ENCODE assay signal across 12 mouse cellular contexts in the genomic region with DNA sequence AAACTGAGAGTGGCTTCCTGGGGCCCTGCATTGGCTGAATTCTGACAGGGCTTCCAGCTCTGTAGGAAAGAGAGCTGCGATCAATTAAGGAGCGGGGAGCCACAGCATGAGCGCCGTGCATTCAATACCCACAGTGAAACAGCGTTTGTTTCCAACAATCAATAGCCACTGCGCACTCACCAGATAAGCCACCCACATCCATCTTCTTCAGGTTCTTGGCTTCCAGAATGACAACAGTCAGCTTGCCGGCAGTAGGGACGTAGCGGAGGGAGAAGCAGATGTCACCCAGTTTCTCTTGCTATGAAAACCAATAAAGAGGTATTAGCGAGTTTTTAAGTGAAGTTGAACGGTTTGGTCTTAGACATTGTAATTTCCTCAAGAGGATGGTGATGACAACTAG.
DNase-seq lines count a peak whose midpoint lies in the region; ATAC-seq lines count a peak whose summit lies in the region.
"Had no signal": no experiment of that assay in that cellular context is flagged by ENCODE, and none has a peak within 500 bp of the region (broad histone marks: within the 10 kb centered on the region; RNA-seq: fewer than 3 reads in every experiment).

No protein-coding gene starts in this region.

- H3K36me3 ChIP-seq in heart, embryonic 11.5 days (ENCODE audit: control insufficient read depth, insufficient read depth, low read length): no peaks in the 10 kb centered on the region
- H3K36me3 ChIP-seq in embryonic facial prominence, embryonic 12.5 days: no peaks in the 10 kb centered on the region
- H3K36me3 ChIP-seq in hindbrain, embryonic 14.5 days (replicated peaks; ENCODE audit: control insufficient read depth, insufficient read depth): no peaks in the 10 kb centered on the region

- WGBS in heart, embryonic 11.5 days (ENCODE audit: insufficient replicate concordance): 33% methylated on average over 11 of the region's 11 CpGs
- 30% methylated on average over 11 of the region's 11 CpGs for WGBS in embryonic facial prominence, embryonic 12.5 days
- WGBS in hindbrain, embryonic 14.5 days: 11% methylated on average over 11 of the region's 11 CpGs

- ATAC-seq in heart, embryonic 11.5 days (replicated peaks; ENCODE audit: insufficient number of reproducible peaks, low FRiP score, low TSS enrichment): no peak
- no peak for ATAC-seq in embryonic facial prominence, embryonic 12.5 days (ENCODE audit: insufficient number of reproducible peaks, insufficient read depth, low FRiP score, low TSS enrichment)
- ATAC-seq in hindbrain, embryonic 14.5 days (ENCODE audit: low FRiP score): no peak

- no peaks in the 10 kb centered on the region for H3K27me3 ChIP-seq in heart, embryonic 11.5 days (ENCODE audit: control insufficient read depth, insufficient read depth, low read length)
- no peaks in the 10 kb centered on the region for H3K27me3 ChIP-seq in embryonic facial prominence, embryonic 12.5 days
- no peaks in the 10 kb centered on the region for H3K27me3 ChIP-seq in hindbrain, embryonic 14.5 days (ENCODE audit: control insufficient read depth, insufficient read depth, low read length)

- intact Hi-C loops in heart, postnatal 36 days (cut with DNase I): no loop called here
- intact Hi-C loops in left cerebral cortex, postnatal 10 days (cut with DNase I): no loop called here

- H3K9me3 ChIP-seq in heart, embryonic 11.5 days (replicated peaks; ENCODE audit: control insufficient read depth, low read length): no peaks in the 10 kb centered on the region
- no peaks in the 10 kb centered on the region for H3K9me3 ChIP-seq in embryonic facial prominence, embryonic 12.5 days
- H3K9me3 ChIP-seq in hindbrain, embryonic 14.5 days (ENCODE audit: control insufficient read depth, low read length): no peaks in the 10 kb centered on the region

- H3K4me3 ChIP-seq in heart, embryonic 11.5 days (ENCODE audit: low read depth, low read length): no peak overlapping the region
- H3K4me3 ChIP-seq in embryonic facial prominence, embryonic 12.5 days: no peak overlapping the region
- H3K4me3 ChIP-seq in hindbrain, embryonic 14.5 days (replicated peaks; ENCODE audit: low read length): no peak overlapping the region
- H3K4me3 ChIP-seq: gastrocnemius, adult 2 months had no signal

- no peak overlapping the region for H3K27ac ChIP-seq in heart, embryonic 11.5 days (ENCODE audit: low read depth, low read length)
- H3K27ac ChIP-seq in embryonic facial prominence, embryonic 12.5 days: no peak overlapping the region
- H3K27ac ChIP-seq in hindbrain, embryonic 14.5 days: no peak overlapping the region
- H3K27ac ChIP-seq: gastrocnemius, adult 2 months had no signal

- peaks cover 5% of the 10 kb centered on the region; the same call in 1 of the 2 replicates for H3K4me1 ChIP-seq in heart, embryonic 11.5 days (ENCODE audit: control insufficient read depth, insufficient read depth, low read length)
- H3K4me1 ChIP-seq in embryonic facial prominence, embryonic 12.5 days: no peaks in the 10 kb centered on the region; the same call in 1 of the 2 replicates
- peaks cover 16% of the 10 kb centered on the region for H3K4me1 ChIP-seq in hindbrain, embryonic 14.5 days (replicated peaks; ENCODE audit: control insufficient read depth, insufficient read depth, low read length)

- no peak overlapping the region for H3K9ac ChIP-seq in heart, embryonic 11.5 days (ENCODE audit: low read depth, low read length)
- no peak overlapping the region for H3K9ac ChIP-seq in embryonic facial prominence, embryonic 12.5 days
- no peak overlapping the region for H3K9ac ChIP-seq in hindbrain, embryonic 14.5 days

- DNase-seq in heart, postnatal 36 days: no peak
- DNase-seq in brain, adult 2 months (ENCODE audit: low read depth, low spot score): peak; percentile 67
- peak; percentile 30 for DNase-seq in hindbrain, embryonic 14.5 days (ENCODE audit: low spot score)
- no peak for DNase-seq in adipocyte (ENCODE audit: low spot score)
- DNase-seq in spleen, postnatal 14 days (ENCODE audit: low spot score in 2 of 2): no peak
- DNase-seq in left cerebral cortex, postnatal 10 days (ENCODE audit: extremely low spot score in 1 of 2, low spot score in 2 of 2): no peak
- DNase-seq: gastrocnemius, adult 2 months; heart, postnatal 4 days; right cerebral cortex, postnatal 25 days; thymus, postnatal 14 days had no signal

- peak overlapping the region; percentile 17; the same call in 1 of the 2 replicates for H3K4me2 ChIP-seq in heart, embryonic 11.5 days
- 0 out of 2 replicates have a peak overlapping the region, but pooled peaks have one; percentile 28 for H3K4me2 ChIP-seq in embryonic facial prominence, embryonic 12.5 days (replicated peaks)
- H3K4me2 ChIP-seq in hindbrain, embryonic 14.5 days (replicated peaks): peak overlapping the region; percentile 21

Comparison
In these comparisons a context has a peak if more than half of its experiments do, and no peak if none do; other contexts are left out.
1. DNase-seq: peak in brain, adult 2 months (single experiment) and hindbrain, embryonic 14.5 days (single experiment); none in heart, postnatal 36 days (0 of 2), adipocyte (single experiment), spleen, postnatal 14 days (0 of 2) and left cerebral cortex, postnatal 10 days (0 of 2).
2. Peak in every context shown above with its lines, with median percentiles within 50 percentile points of each other: H3K4me2 ChIP-seq.